Mouse (Mus musculus) kidney, embryonic 16.5 days (tissue): ENCODE data around the gene Srgap2. TPM values are rescaled to one million over a fixed set of nuclear protein-coding genes. Genes with fewer than 3 reads are reported as not detected.
"Not testable (repeated sequence)": the region's sequence is repeated elsewhere in the genome, so short reads cannot be mapped to it uniquely, and the experiment has no call there.

Experiments used
- ATAC-seq: fragments of 200-750 bp; cut with Nextera tagmentation; 2 replicates; pipeline ENCODE4 v1.8.0; 2017; ENCODE audit warnings: moderate TSS enrichment; ENCODE audit not compliant: low FRiP score, low TSS enrichment
- H3K27ac ChIP-seq: fragments of 300-500 bp; sonication (generic); 2 replicates; pipeline ENCODE4 v1.5.1; 2014; ENCODE audit warnings: low read length
- H3K27me3 ChIP-seq: fragments of 300-500 bp; sonication (generic); 2 replicates; pipeline ENCODE4 v1.6.1; 2014; ENCODE audit warnings: low read length, control low read depth, mixed read lengths; ENCODE audit not compliant: insufficient read depth
- H3K36me3 ChIP-seq: fragments of 300-500 bp; sonication (generic); 2 replicates; pipeline ENCODE4 v1.6.1; 2014; ENCODE audit warnings: low read length, control low read depth, mixed read lengths; ENCODE audit not compliant: insufficient read depth
- H3K4me1 ChIP-seq: fragments of 300-500 bp; sonication (generic); 2 replicates; pipeline ENCODE4 v1.6.1; 2014; ENCODE audit warnings: low read length, control low read depth, mixed read lengths; ENCODE audit not compliant: insufficient read depth
- H3K4me2 ChIP-seq: fragments of 300-500 bp; sonication (generic); replicated peaks from 2 replicates; pipeline ENCODE4 v1.6.1; 2014; ENCODE audit warnings: low read depth, low read length
- H3K4me3 ChIP-seq: fragments of 300-500 bp; sonication (generic); 2 replicates; pipeline ENCODE4 v1.5.1; 2014; ENCODE audit warnings: mild to moderate bottlenecking, low read length
- H3K9ac ChIP-seq: fragments of 300-500 bp; sonication (generic); replicated peaks from 2 replicates; pipeline ENCODE4 v1.6.1; 2014; ENCODE audit warnings: low read length
- H3K9me3 ChIP-seq: fragments of 300-500 bp; sonication (generic); 2 replicates; pipeline ENCODE4 v1.6.1; 2016; ENCODE audit warnings: low read length, control low read depth
- WGBS: fragments of 180-500 bp; shearing (Covaris S2); extraction: QIAGEN DNeasy Blood & Tissue Kit; methylation state at CpG from one replicate; pipeline ENCODE4 v1.1.7; 2014; 5-methylcytosine and 5-hydroxymethylcytosine counted together
- polyA plus RNA-seq: library from polyadenylated mRNA; unstranded; fragments of >200 nt; fragmentation: Nextera tagmentation; extraction: Ambion mirVana; gene quantifications from 2 replicates; pipeline ENCODE4 v1.2.1, GENCODE M21; 2015

Gene Srgap2
- polyA plus RNA-seq, 1 experiment from 2014 or later, result 11.5 TPM

DNA sequence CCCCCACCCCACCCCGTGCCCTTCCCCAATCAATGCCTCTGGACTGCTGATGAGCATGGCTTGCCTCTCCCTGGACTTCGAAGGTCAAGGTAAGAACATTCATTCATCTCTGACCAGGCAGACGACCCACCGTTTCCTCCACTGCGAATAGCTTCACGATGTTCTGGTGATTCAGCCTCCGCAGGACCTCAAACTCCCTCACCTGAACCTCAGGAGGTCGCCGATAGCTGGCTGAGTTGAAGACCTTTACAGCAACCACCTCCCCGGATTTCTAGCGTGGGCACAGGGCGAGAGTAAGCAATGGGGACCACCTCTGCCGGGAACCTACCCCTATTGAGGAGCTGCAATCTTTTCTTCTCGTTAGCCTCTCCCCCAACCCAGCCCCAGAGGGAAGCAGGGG lies 251.6 kb downstream of the Srgap2 start:
- Histone ChIP-seq H3K27ac (no peak overlapping the region), H3K4me1 (peaks cover 25% of the 10 kb centered on the region), H3K4me3 (no peak overlapping the region), H3K9me3 (no peaks in the 10 kb centered on the region), H3K9ac (no peak overlapping the region), H3K4me2 (no peak overlapping the region), H3K36me3 (no peaks in the 10 kb centered on the region), H3K27me3 (no peaks in the 10 kb centered on the region)
- ATAC-seq, result no peak
- 74% methylated on average over 14 of the region's 14 CpGs for WGBS

GRCm38 (mm10) chr1:131274725-131275539 lies 252.2 kb downstream of the Srgap2 start:
- 0 out of 2 replicates have a peak overlapping the region, but pooled peaks have one; percentile 4 for H3K4me2 ChIP-seq
- peaks cover 24% of the 10 kb centered on the region for H3K4me1 ChIP-seq
- no peaks in the 10 kb centered on the region for H3K9me3 ChIP-seq
- ATAC-seq, result no peak
- H3K4me3 ChIP-seq, result no peak overlapping the region
- H3K27me3 ChIP-seq, result no peaks in the 10 kb centered on the region
- no peak overlapping the region for H3K27ac ChIP-seq
- H3K9ac ChIP-seq, result no peak overlapping the region
- H3K36me3 ChIP-seq, result no peaks in the 10 kb centered on the region
- 43% methylated on average over 22 of the region's 22 CpGs for WGBS

- H3K36me3 ChIP-seq, result no peaks in the 10 kb centered on the region
- H3K4me1 ChIP-seq, result peaks cover 2% of the 10 kb centered on the region; the same call in 1 of the 2 replicates
- no peak overlapping the region for H3K4me3 ChIP-seq
- H3K27me3 ChIP-seq, result no peaks in the 10 kb centered on the region
- ATAC-seq, result peak; percentile 28; the same call in 1 of the 2 replicates
- H3K27ac ChIP-seq, result no peak overlapping the region
- no peak overlapping the region for H3K4me2 ChIP-seq
- 36% methylated on average over 22 of the region's 22 CpGs for WGBS
- no peaks in the 10 kb centered on the region for H3K9me3 ChIP-seq
- no peak overlapping the region for H3K9ac ChIP-seq
Observed at GRCm38 (mm10) chr1:131269797-131270578, 257.2 kb downstream of the Srgap2 start.

GRCm38 (mm10) chr1:131268776-131269175 lies 258.4 kb downstream of the Srgap2 start:
- Histone ChIP-seq H3K36me3 (no peaks in the 10 kb centered on the region), H3K27ac (no peak overlapping the region), H3K9me3 (no peaks in the 10 kb centered on the region), H3K4me3 (no peak overlapping the region), H3K27me3 (no peaks in the 10 kb centered on the region), H3K9ac (no peak overlapping the region), H3K4me1 (no peaks in the 10 kb centered on the region), H3K4me2 (no peak overlapping the region)
- WGBS, result 83% methylated on average over 10 of the region's 10 CpGs
- no peak for ATAC-seq

GRCm38 (mm10) chr1:131263905-131264304 lies 263.2 kb downstream of the Srgap2 start:
- Histone ChIP-seq H3K27ac (no peak overlapping the region), H3K9me3 (no peaks in the 10 kb centered on the region), H3K4me3 (no peak overlapping the region), H3K4me1 (no peaks in the 10 kb centered on the region), H3K36me3 (no peaks in the 10 kb centered on the region), H3K9ac (no peak overlapping the region), H3K4me2 (no peak overlapping the region), H3K27me3 (no peaks in the 10 kb centered on the region)
- WGBS, result 82% methylated on average over 12 of the region's 12 CpGs
- no peak for ATAC-seq

GRCm38 (mm10) chr1:131260309-131260656 lies 266.9 kb downstream of the Srgap2 start:
- no peak for ATAC-seq
- Histone ChIP-seq H3K9ac (no peak overlapping the region), H3K4me2 (no peak overlapping the region), H3K36me3 (0 out of 2 replicates have a peak, but pooled peaks cover 2% of the 10 kb centered on the region), H3K27ac (no peak overlapping the region), H3K9me3 (no peaks in the 10 kb centered on the region), H3K4me1 (no peaks in the 10 kb centered on the region), H3K4me3 (no peak overlapping the region), H3K27me3 (no peaks in the 10 kb centered on the region)
- 33% methylated on average over 10 of the region's 10 CpGs for WGBS

GRCm38 (mm10) chr1:131259632-131260308 lies 267.4 kb downstream of the Srgap2 start:
- Histone ChIP-seq H3K27ac (no peak overlapping the region), H3K36me3 (0 out of 2 replicates have a peak, but pooled peaks cover 2% of the 10 kb centered on the region), H3K4me1 (no peaks in the 10 kb centered on the region), H3K9me3 (no peaks in the 10 kb centered on the region), H3K27me3 (no peaks in the 10 kb centered on the region), H3K4me2 (no peak overlapping the region), H3K4me3 (no peak overlapping the region), H3K9ac (no peak overlapping the region)
- WGBS, result 81% methylated on average over 10 of the region's 10 CpGs
- no peak for ATAC-seq

DNA sequence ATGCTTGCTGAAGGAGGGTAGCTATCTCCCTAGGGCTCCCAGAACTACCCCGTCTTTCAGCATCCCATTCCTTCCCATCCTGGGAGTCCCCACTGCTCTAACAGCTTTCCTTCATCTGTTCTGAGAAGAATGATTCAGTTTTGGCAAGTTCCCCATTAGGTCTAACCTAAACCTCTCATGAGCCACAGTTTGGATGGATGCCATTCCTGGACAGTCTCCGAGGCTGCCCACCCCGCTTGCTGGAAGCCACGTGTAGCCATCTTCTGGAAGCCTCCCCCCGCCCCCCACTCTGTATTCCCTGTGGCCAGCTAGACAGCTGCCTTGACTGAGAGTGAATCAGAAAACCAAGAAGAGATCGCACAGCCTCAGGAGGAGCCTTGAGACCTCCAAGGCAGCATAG lies 269.9 kb downstream of the Srgap2 start:
- ATAC-seq, result no peak

GRCm38 (mm10) chr1:131252516-131253250 lies 274.5 kb downstream of the Srgap2 start:
- not testable (repeated sequence) for ATAC-seq, H3K4me2 ChIP-seq, H3K4me3 ChIP-seq, H3K9ac ChIP-seq, H3K4me1 ChIP-seq, H3K9me3 ChIP-seq, H3K27ac ChIP-seq, H3K27me3 ChIP-seq, H3K36me3 ChIP-seq
- WGBS, result 82% methylated on average over 7 of the region's 7 CpGs

More for the DNA sequence above, 269.9 kb downstream of the Srgap2 start:
- no peak overlapping the region for H3K9ac ChIP-seq
- H3K27me3 ChIP-seq, result no peaks in the 10 kb centered on the region
- WGBS, result 86% methylated on average over 6 of the region's 6 CpGs
- no peak overlapping the region for H3K4me2 ChIP-seq
- H3K9me3 ChIP-seq, result no peaks in the 10 kb centered on the region
- no peak overlapping the region for H3K4me3 ChIP-seq
- no peaks in the 10 kb centered on the region for H3K4me1 ChIP-seq
- 0 out of 2 replicates have a peak, but pooled peaks cover 2% of the 10 kb centered on the region for H3K36me3 ChIP-seq
- no peak overlapping the region for H3K27ac ChIP-seq
